Mouse (Mus musculus): Measurements from ENCODE around the gene 1700102P08Rik.

- TF ChIP-seq CTCF (IDR thresholded peaks at IDR 0.05; ENCODE audit: extremely low read depth, insufficient read depth, low read length) (no peak), POLR2A (IDR thresholded peaks at IDR 0.05; ENCODE audit: extremely low read depth, insufficient read depth, low read length) (no peak)
Measured at GRCm38 (mm10) chr9:108452911-108453310, 60.3 kb downstream of the 1700102P08Rik start.

All from cortical plate, adult 2 months (tissue).